Mouse (Mus musculus): ENCODE data around the gene Aldh6a1.

Gene Aldh6a1

DNA sequence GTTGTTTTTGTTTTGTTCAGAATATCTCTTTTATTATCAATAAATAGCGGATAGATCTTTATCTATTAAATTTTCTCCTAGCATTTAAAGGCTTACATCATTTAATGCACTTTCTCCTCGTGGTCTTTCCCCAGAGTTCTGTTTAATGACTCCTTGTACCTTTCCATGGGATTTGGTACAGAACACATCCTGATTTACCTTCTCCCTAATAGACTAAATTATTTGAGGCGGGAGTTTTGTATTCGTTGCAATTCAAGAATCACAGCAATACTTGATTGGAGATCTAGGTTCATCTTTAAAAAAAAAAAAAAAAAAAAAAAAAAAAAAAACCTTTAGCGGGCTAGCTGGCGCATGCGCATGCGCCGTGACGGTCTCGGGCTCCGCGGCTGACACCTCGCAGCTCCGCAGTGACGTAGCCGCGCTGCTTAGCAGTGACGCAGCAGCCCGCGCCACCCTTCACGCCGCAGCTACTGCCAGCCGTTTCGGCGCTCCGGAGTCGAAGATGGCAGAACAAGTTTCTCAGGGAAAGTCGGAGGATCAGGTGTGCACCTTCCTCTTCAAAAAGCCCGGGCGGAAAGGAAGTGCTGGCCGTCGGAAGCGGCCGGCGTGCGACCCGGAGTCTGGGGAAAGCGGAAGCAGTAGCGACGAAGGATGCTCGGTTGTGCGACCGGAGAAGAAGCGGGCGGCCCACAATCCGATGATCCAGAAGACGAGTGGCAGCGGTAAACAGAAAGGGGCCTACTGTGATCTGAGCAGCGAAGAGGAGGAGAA, 33.8 kb downstream of the Aldh6a1 start, which contains the start of gene Rnf113a2:
Rnf113a2 (plus strand) TSS at position 363 of the 771 bp plus-strand sequence.
- DNase-seq (ENCODE audit: low read depth, low spot score): no peak

DNA sequence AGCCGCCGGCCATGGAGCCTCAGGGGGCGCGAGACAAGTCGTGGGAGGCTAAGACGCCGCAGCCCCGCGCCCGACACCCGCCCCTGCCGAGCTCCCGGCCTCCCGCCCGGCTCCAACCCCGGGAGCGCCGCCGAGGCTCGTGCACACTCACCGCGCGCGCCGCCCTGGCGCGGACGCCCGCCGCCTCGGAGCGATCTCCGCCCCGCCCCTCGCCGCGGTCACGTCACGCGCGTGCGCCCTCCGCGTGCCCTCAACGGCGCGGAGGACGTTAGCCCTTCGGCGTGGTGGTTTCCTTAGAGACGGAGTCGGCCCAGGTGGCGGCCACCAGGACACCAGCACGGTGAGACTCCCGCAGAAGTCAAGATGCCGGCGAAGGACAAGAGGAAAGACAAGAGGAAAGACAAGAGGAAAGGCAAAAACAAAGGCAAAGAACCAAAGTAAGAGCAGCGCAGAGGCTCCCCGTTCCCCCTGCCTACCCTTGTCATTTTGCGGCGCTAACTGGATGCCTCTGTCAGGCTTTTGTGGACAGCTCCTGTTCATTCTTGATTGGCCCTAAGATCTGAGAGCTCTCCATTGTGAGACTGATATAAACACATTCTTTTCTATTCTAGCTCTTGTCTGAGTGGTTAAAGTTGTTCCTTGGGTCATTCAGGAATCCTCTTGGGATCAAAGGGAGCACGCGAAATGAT, 41.8 kb downstream of the Aldh6a1 start, which contains the start of the genes Entpd5 and Bbof1:
Entpd5 (minus strand) TSS at position 211 of the 689 bp plus-strand sequence.
Bbof1 (plus strand) TSS at position 253 of the 689 bp plus-strand sequence.
- peak; percentile 67 for DNase-seq (ENCODE audit: low read depth, low spot score)

DNA sequence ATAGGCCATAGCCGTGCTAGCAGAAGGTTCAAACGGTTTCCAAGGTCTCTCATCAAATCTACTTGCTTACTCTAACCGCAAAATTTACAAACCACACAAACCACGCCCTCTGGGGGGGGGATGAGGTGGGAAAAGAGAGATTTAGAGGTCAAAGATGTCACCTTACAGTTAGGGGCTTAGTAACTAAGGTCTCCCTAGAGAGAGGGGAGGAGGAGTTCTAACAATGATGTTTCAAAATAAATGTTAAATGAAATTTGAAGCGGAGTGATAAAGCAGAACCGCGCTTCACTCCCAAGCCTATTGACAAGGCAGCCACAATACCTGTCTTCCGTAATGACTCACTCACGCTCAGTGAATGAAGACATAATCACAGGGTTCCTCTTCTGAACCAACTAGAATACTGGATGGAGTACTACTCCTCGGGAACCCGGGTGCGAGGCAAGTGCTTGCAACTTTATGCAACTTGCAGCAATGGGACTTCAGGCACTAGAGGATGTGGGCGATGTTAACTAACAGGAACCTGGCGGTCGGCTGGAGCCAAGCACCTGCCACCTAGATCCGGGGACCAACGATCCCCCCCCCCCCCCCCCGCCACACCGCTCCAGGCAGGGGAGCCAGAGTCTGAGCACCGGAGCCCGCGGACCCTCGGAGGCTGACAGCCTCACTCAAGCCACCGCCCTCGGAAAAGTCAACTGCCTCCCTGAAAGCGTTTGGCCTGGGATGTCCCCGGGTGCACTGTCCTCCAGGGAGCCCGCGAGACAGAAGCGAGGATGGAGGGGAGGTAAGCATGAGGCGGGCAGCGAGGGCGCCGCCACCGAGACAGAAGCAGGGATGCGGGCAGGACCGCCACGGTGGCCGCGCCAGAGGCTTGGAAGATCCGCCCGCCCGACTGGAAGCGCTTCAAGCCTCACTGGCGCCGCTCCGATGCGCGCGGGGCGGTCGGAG, 42.7 kb downstream of the Aldh6a1 start:
- DNase-seq (ENCODE audit: low read depth, low spot score): peak; percentile 36

DNA sequence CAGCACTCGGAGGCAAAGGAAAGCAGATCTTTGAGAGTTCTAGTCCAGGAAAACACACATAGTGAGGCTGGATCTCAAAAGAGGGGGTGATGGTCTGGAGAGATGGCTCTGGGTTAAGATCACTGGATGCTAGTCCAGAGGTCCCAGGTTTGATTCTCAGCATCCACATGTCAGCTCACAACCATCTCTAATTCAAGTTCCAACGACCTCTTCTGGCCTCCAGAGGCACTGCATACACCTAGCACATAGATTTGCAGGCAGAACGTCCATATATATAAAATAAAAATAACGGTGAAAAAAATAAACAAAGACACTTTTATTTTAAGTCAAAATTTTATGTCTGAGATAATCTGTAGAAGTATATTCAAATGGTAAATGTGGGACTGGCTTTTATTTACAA, 43.5 kb downstream of the Aldh6a1 start:
- DNase-seq (ENCODE audit: low read depth, low spot score): no peak

DNA sequence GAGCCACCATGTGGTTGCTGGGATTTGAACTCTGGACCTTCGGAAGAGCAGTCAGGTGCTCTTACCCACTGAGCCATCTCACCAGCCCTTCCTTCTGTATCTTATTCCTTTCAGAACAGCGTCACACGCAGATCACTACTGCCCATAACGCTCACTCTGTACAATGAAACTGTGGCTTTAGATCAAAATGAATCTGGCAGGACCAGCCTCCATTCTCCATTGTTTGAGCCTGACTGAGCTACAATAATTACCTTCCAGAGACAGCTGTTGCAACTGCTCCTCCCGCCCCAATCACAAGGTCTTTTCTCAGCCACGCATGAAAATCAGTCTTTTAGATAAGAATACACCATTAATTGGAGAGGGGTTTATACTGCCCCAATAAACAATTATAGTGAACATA, 46.3 kb downstream of the Aldh6a1 start:
- no peak for DNase-seq (ENCODE audit: low read depth, low spot score)

DNA sequence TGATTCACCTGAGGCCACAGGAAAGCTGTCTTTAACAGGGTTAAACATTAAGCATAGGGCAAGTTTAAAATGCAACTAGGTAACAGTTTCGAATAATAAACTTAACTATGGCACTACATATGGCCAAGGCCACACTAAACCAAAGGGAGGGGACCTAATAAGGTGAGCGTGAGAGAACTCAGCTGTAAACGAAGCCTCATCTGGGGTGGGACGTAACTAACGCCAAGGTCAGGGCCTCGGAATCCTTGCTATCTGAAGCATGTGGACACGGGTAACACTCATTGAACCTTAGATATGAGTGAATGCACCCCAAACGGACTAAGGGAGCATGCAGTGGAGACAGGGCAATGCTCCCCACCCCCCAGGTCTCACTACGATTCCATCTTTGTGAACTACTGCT, 47.9 kb downstream of the Aldh6a1 start:
- DNase-seq (ENCODE audit: low read depth, low spot score): no peak

DNA sequence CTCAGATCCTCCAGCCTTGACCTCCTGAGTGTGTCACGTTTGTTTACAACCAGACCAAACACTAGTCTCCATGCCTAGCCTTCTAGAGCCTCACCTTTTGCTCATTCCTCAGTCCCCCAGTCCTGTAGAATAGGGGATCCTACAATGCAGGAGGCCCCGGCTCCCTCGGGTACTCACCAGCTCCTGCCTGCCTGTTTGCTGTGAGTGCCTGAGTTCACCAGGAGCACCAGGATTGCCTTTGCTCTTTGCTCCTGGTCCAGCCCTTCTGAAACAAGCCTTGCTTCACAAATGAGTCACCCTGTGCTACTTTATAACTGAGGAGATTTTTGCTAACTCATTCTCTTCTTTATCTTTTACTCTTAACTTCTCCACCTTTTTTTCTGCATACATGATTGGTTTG, 50.2 kb downstream of the Aldh6a1 start:
- peak; percentile 47 for DNase-seq (ENCODE audit: low read depth, low spot score)

DNA sequence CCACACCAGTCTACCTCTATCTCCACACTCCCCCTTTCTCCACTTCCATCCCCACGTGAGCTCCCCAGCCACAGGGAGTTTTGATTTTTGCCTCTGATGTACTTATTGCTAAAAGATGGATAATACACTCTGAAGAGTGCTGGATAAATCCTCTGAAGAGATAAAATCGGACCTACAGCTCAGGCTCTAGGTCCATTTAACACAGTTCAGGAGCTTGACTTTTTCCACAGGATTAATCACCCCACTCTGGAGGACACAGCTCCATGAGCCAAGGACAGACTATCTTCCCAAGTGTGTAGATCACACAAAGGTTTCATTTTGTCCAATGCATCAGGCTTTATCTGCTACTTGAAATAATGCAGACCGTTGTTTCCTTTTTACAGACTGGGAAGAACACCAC, 50.7 kb downstream of the Aldh6a1 start:
- DNase-seq (ENCODE audit: low read depth, low spot score): no peak

DNA sequence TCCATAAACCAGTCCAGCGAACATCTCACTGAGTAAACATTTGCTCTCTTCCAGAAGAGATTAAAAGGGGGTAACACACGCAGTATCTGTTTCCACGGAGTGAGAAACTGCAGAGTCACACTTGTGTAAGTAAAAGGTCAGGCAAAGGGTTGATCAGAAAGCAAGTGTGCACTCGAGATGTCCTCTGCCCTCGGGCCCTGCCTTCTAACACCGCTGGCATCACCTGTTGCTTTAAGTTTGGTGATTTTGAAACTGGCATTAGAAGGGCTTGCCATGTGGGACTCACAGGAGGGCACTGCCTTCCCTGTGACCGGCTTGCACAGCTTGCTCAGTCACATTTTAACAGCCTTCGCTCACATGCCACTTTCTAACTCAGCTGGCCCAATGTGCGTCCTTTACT, 51.1 kb downstream of the Aldh6a1 start:
- no peak for DNase-seq (ENCODE audit: low read depth, low spot score)

DNA sequence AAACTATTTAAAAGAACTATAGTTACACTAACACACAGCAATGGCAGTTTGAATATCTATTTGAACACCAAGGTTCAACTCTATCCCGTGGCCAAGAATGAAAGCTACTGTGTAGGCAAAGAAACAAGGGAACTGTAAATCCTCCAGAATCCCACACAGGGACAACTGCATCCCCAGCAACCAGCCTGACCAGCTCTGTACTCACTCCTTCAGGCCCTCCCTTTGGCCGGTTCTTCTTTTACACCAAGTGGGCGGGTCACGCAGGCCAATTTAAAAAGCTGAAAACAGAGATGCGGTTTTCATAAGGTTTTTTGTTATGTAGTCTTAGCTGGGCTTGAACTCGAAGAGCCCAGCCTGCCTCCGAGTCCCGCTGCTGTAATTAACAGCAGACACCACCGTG, 51.7 kb downstream of the Aldh6a1 start:
- no peak for DNase-seq (ENCODE audit: low read depth, low spot score)

DNA sequence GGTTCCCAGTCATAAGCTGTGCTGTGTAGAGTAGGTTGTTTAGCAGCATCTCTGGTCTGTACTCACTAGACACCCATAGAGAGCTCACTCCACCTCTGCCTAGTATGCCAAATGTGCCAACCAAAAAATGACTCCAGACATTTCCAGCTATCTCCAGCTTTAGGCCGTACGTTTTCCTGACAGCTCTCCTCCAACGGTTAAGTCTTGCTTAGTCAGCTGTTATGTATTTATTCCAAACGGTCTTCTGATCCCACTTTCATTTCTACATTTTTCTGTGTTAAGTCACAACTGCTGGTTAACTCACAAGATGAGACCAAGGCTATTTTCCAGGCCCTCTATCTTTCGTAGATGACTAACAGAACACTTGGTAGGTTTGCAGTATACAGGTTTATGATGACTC, 52.2 kb downstream of the Aldh6a1 start:
- peak; percentile 81 for DNase-seq (ENCODE audit: low read depth, low spot score)

DNA sequence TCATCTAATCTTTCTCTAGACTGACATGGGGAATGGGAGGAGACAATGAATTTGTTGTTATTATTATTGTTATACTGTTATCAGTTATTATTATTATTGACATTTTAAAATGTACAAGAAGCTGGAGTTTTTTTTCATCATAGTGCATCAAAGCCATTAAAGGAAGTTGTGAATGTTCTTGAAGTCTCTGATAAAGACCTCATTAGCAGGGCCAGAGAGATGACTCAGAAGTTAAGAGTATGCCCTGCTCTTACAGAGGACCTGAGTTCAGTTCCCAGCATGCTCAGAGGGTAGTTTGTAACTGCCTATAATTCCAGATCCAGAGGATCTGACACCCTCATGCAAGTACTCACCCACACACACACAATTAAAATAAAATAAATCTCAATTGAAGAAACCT, 53.1 kb downstream of the Aldh6a1 start:
- no peak for DNase-seq (ENCODE audit: low read depth, low spot score)

DNA sequence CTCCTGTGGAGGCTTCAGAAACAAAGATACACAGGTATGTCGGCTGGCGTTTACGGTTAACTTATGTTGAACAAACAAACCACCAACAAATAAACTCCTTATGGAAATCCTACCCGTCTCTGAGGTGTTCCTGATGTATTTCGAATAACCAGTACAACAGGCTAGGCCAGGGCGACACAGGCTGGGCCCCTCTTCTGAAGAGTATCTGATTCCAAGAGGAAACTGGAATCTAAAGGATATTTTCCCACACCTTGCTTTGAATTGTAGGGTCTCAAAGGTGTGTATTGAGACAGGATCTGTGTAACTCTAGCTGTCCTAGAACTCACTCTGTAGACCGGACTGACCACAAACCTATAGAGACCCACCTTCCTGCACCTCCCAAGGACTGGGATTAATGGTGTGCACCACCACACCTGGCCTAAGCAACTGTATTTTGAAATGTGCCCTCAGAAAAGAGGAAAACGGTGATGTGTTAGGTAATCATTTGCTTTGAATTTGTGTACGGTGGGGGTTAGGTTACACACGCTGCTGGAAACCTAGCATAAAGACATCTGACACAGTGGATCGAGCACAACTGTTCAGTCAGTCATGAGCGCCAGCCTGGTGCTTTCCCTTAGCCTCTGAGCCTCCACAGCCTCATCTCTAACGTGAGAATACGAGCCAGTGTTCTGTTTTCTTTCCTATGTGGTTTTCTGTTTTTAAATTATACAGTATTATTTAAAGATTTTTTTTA, 53.7 kb downstream of the Aldh6a1 start:
- no peak for DNase-seq (ENCODE audit: low read depth, low spot score)

DNA sequence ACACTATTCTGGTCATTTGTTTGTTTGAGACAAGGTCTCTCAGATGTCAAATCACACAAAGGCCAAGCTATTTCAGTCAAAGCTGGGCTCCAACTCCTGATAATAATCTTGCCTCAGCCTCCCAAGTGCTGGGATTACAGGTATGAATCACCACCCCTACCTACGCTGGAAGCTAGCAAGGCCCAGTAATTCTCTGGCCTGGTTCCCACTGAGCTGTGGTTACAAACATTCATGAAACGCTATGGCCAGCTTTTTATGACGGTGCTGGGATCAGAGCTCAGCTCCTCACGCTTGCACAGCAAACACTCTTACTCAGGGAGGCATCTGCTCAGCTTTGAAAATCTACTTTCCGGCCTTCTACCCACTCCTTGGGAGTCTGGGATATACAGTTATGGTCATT, 57.0 kb downstream of the Aldh6a1 start:
- no peak for DNase-seq (ENCODE audit: low read depth, low spot score)

DNA sequence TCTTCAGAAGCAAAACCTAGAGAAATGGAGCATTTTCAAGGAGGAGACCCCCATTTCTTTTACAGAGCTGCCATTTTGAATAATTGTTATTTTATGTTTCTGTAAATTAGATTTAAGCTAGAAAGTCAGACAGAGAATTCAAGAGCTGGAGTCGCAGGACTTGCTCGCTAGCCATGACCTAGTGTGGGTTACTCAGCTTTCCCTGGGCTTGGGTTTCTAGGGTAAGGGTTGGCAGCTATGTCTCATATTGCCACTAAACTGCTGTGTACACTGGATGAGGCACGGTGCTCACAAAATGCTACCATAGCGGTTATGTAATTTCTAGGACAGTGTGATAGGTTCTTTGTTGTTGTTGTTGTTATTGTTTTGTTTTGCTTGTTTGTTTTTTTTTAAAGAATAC, 58.1 kb downstream of the Aldh6a1 start:
- DNase-seq (ENCODE audit: low read depth, low spot score): no peak

DNA sequence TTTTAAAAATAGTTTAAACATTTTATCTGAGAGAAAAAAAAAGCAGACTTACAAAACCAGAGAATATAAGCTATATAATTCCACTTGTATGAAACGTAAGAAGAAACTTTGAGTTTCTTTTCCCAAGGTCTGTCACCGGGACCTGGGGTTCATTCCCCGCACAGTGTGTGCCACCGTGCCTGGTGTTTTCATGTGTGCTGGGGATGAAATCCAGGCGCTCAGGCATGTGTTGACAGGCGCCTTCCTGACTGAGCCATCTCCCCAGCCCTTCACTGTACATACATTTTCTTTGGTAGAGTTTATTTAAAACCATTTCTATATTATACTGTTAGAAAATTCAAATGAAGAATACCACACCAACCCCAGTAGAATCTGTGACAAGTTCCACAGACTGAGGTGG, 60.5 kb downstream of the Aldh6a1 start:
- no peak for DNase-seq (ENCODE audit: low read depth, low spot score)

DNA sequence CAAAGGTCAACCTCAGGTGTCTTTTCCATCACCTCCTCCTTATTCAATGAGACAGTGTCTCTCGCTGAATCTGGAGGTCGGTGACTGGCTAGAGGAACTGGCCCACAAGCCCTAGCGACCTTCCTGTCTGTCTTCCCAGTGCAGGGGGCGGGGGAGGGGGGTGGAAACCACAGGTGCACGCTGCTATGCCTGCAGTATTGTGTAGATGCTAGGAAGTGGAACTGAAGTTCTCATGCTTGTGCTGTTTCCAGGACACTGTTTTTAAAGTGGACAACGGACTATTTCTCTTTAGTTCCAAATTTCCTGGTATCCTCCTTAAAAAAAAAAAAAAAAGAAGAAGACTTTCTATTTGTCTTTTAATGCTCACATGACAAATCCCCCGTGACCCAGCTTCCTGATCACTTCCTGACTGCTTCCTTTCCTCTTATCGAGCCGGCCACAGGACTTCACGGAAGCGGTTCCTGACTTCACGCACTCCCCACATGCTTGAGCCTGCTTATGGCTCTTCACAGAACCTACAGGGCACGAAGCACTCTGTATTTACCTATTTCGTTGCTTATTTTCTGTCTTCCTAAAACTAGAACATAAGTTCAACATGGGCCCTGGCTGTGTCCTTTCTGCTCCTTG, 61.9 kb downstream of the Aldh6a1 start:
- no peak for DNase-seq (ENCODE audit: low read depth, low spot score)

DNA sequence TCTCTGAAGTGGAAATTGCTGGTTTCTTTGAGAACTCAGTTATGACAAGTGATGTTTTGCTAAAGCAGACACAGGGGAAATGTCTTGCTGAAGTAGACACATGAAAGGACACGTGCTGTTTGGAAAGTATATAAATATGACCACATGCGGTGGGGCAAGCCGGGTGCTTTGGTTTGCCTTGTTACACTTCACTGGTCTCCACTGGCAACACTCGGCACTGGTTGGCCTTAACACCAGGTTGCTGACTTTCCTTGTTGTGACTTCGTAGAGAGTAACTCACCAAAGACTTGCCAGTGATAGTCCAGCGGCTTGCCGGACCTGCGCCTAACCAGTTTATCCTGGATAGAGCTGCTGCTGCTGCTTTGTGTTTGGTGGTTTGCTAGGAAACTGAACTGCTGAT, 62.7 kb downstream of the Aldh6a1 start:
- no peak for DNase-seq (ENCODE audit: low read depth, low spot score)

DNA sequence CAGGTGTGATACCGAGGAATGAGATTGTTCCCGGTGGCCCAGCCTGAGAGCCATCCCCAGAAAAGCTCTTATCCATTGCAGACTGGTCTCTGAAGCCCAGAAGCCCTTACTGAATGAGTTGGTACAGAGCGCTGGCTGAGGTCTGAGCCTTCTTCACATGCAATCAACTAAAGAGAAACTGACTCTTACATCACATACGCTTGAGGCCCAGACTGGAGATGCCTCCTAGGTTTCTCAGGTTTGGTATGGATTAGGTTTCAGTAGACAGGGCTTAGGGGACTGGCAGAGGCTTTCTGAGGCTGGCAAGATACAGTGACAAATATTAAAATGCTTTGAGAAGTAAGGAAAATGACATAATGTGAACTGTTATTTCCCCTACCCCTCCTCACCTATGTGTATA, 65.4 kb downstream of the Aldh6a1 start:
- no peak for DNase-seq (ENCODE audit: low read depth, low spot score)

DNA sequence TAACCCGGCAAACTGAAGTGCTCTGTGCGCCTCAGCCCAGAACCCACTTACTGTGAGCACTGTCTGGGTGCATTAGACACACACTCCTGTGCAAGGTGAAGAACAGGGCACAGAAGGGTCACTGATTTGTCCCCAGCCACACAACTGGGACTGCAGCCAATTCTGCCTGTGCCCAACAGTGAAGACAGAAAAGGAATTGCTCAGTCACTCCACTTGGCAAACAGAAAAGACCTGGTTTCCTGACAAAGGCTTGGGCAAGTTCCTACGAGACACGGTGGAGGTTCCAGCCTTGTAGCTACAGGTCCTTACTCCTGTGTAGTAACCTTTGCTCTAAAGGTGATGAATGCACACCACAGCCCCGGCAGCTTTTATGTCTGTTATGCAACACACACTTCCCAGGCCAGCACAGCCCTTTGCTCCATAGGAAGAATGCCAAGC, 66.1 kb downstream of the Aldh6a1 start:
- DNase-seq (ENCODE audit: low read depth, low spot score): no peak

DNA sequence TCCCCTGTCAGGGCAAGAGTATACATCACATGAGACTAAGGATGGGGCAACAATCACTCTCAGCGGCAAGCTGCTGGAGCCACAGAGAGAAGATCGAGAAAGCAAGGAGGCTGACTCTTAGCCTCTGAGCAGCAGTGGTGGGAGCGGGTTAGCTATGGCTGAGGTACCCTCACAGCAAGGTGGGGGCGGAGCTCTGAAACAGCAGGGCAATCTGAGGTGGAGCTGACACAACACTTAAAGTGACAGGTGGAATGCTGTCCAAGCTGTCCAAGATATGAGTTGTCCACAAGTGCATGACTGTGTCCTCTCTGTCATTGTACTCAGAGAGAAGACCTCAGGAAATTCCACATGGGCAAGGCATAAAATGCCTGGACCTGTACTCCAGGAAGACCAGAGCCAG, 68.4 kb downstream of the Aldh6a1 start:
- no peak for DNase-seq (ENCODE audit: low read depth, low spot score)
